In the genomic region with DNA sequence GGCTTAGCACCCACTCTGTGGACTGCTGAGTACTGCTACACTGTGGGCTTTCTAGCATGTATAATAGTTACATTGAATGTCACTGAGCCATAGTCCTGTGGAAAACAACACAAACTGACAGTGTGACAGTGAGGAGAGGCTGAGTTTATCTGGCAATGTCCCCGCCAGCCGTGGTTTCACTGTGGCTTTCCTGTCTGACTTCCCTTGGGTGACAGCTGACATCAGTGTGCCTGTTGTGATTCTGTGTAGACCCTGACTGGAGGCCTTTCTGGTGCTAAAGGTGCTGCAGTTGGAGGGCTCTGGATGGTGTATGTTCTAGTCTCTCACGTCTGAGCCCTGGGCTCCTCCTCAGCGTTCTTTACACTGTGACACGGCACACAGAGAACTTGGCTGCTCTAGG, we compare ENCODE assay signal across 23 mouse cellular contexts. TPM values are rescaled to one million over a fixed set of nuclear protein-coding genes. Genes with fewer than 3 reads are reported as not detected.
A peak's percentile ranks its signal among the peaks of the same experiment; 100 is the strongest.
DNase-seq lines count a peak whose midpoint lies in the region; ATAC-seq and TF ChIP-seq lines count a peak whose summit lies in the region.
"Had no signal": no experiment of that assay in that cellular context is flagged by ENCODE, and none has a peak within 500 bp of the region (broad histone marks: within the 10 kb centered on the region; RNA-seq: fewer than 3 reads in every experiment).

No protein-coding gene starts in this region.

- no peak overlapping the region for H3K4me2 ChIP-seq in midbrain, embryonic 11.5 days
- no peak overlapping the region for H3K4me2 ChIP-seq in midbrain, embryonic 15.5 days
- H3K4me2 ChIP-seq: embryonic facial prominence, embryonic 13.5 days; forebrain, embryonic 12.5 days; heart, embryonic 11.5 days; heart, embryonic 15.5 days; hindbrain, embryonic 14.5 days had no signal

- peaks cover 24% of the 10 kb centered on the region for H3K36me3 ChIP-seq in midbrain, embryonic 11.5 days (ENCODE audit: control insufficient read depth, insufficient read depth, low read length)
- H3K36me3 ChIP-seq in midbrain, embryonic 15.5 days (replicated peaks), result peaks cover 41% of the 10 kb centered on the region
- H3K36me3 ChIP-seq in MEL (ENCODE audit: control insufficient read depth in 1 of 2, insufficient read depth in 2 of 2, low read length in 2 of 2), result peaks cover 7 to 9% of the 10 kb centered on the region in 2 experiments

- H3K9ac ChIP-seq in midbrain, embryonic 11.5 days (ENCODE audit: low read length), result no peak overlapping the region
- no peak overlapping the region for H3K9ac ChIP-seq in midbrain, embryonic 15.5 days
- H3K9ac ChIP-seq in MEL (ENCODE audit: control insufficient read depth, low read depth, low read length, poor library complexity, severe bottlenecking), result no peak overlapping the region
- H3K9ac ChIP-seq: embryonic facial prominence, embryonic 13.5 days; forebrain, embryonic 12.5 days; heart, embryonic 15.5 days; hindbrain, embryonic 14.5 days had no signal

- DNase-seq in midbrain, embryonic 11.5 days (ENCODE audit: low spot score, missing footprints), result peak; percentile 47
- DNase-seq in MEL (ENCODE audit: low read depth, low spot score), result peak; percentile 12
- DNase-seq in gastrocnemius, adult 18-20 months (ENCODE audit: low spot score), result no peak
- no peak for DNase-seq in left cerebral cortex, postnatal 4 days
- DNase-seq in cerebellum, adult 11-12 months, result no peak
- DNase-seq: adrenal gland, postnatal 25 days; cerebellum, adult 11 months; cerebellum, adult 9-10 months; cerebellum, postnatal 25 days; gastrocnemius, postnatal 14 days; heart, adult 2 months; heart, postnatal 14 days had no signal

- no peak for TF ChIP-seq POLR2A in MEL (IDR thresholded peaks at IDR 0.05; ENCODE audit: control insufficient read depth in 1 of 2, insufficient read depth in 1 of 2, low read depth in 1 of 2, low read length in 2 of 2, poor library complexity in 1 of 2)

- peaks cover 18% of the 10 kb centered on the region for H3K79me2 ChIP-seq in MEL (ENCODE audit: control insufficient read depth, insufficient read depth, low read length, poor library complexity)

- no peak for ATAC-seq in midbrain, embryonic 11.5 days (ENCODE audit: low FRiP score)
- no peak for ATAC-seq in midbrain, embryonic 15.5 days (replicated peaks)
- ATAC-seq in hematopoietic stem cell, adult 5-6 weeks (replicated peaks in 1 of 2; ENCODE audit: insufficient read depth in 1 of 2, low FRiP score in 2 of 2, low TSS enrichment in 1 of 2, low read depth in 1 of 2, poor library complexity in 2 of 2, severe bottlenecking in 2 of 2), result peak; percentile 65 to 80
- ATAC-seq: forebrain, embryonic 16.5 days; intestine, embryonic 16.5 days had no signal

- no peak for TF ChIP-seq RAD21 in MEL (IDR thresholded peaks at IDR 0.05; ENCODE audit: low read depth, low read length)

- WGBS in midbrain, embryonic 11.5 days, result 96% methylated on average over 5 of the region's 5 CpGs
- 92% methylated on average over 5 of the region's 5 CpGs for WGBS in midbrain, embryonic 15.5 days

- H3K4me3 ChIP-seq in midbrain, embryonic 11.5 days (ENCODE audit: low read depth, low read length), result no peak overlapping the region
- no peak overlapping the region for H3K4me3 ChIP-seq in midbrain, embryonic 15.5 days
- no peak overlapping the region for H3K4me3 ChIP-seq in MEL (ENCODE audit: control insufficient read depth in 1 of 2, insufficient read depth in 1 of 2, low read depth in 2 of 2, low read length in 2 of 2)
- H3K4me3 ChIP-seq: embryonic facial prominence, embryonic 13.5 days; forebrain, embryonic 12.5 days; heart, adult 2 months; heart, embryonic 15.5 days; hindbrain, embryonic 10.5 days had no signal

- intact Hi-C loops in left cerebral cortex, postnatal 4 days (cut with DNase I), result no loop called here

- TF ChIP-seq CTCF in MEL (IDR thresholded peaks at IDR 0.05 in 2 of 3, conservative IDR thresholded peaks at IDR 0.05 in 1 of 3; ENCODE audit: control insufficient read depth in 1 of 3, insufficient read depth in 1 of 3, low read depth in 2 of 3, low read length in 3 of 3, poor library complexity in 1 of 3, severe bottlenecking in 1 of 3), result no peak

- H3K9me3 ChIP-seq in midbrain, embryonic 11.5 days (ENCODE audit: control insufficient read depth, low read length), result no peaks in the 10 kb centered on the region
- H3K9me3 ChIP-seq in midbrain, embryonic 15.5 days, result no peaks in the 10 kb centered on the region
- no peaks in the 10 kb centered on the region for H3K9me3 ChIP-seq in MEL (replicated peaks; ENCODE audit: insufficient read depth, low read length)
- H3K9me3 ChIP-seq: embryonic facial prominence, embryonic 13.5 days; forebrain, embryonic 12.5 days; heart, embryonic 15.5 days; hindbrain, embryonic 10.5 days had no signal

- peaks cover 8% of the 10 kb centered on the region for H3K4me1 ChIP-seq in midbrain, embryonic 11.5 days (ENCODE audit: control insufficient read depth, insufficient read depth, low read length)
- H3K4me1 ChIP-seq in midbrain, embryonic 15.5 days, result peaks cover 18% of the 10 kb centered on the region
- H3K4me1 ChIP-seq in MEL (ENCODE audit: control insufficient read depth in 1 of 2, insufficient read depth in 2 of 2, low read length in 2 of 2), result peaks cover 0 to 18% of the 10 kb centered on the region in 2 experiments; a peak in 2 of 4 replicates

- no peaks in the 10 kb centered on the region for H3K27me3 ChIP-seq in midbrain, embryonic 11.5 days (ENCODE audit: control insufficient read depth, insufficient read depth, low read length)
- no peaks in the 10 kb centered on the region for H3K27me3 ChIP-seq in midbrain, embryonic 15.5 days (replicated peaks)
- H3K27me3 ChIP-seq in MEL (ENCODE audit: control insufficient read depth in 1 of 2, insufficient read depth in 2 of 2, low read length in 2 of 2), result no peaks in the 10 kb centered on the region
- H3K27me3 ChIP-seq: CH12.LX; embryonic facial prominence, embryonic 13.5 days; forebrain, embryonic 12.5 days; heart, embryonic 15.5 days had no signal

- H3K27ac ChIP-seq in midbrain, embryonic 11.5 days (ENCODE audit: low read depth, low read length), result no peak overlapping the region
- no peak overlapping the region for H3K27ac ChIP-seq in midbrain, embryonic 15.5 days
- H3K27ac ChIP-seq in MEL (ENCODE audit: control insufficient read depth, low read depth, low read length), result no peak overlapping the region
- H3K27ac ChIP-seq: embryonic facial prominence, embryonic 13.5 days; forebrain, embryonic 12.5 days; heart, adult 2 months; heart, embryonic 15.5 days; hindbrain, embryonic 10.5 days; hindbrain, embryonic 14.5 days had no signal

- no peak for TF ChIP-seq EP300 in MEL (IDR thresholded peaks at IDR 0.05; ENCODE audit: low read depth in 1 of 2, low read length in 2 of 2)

TF ChIP-seq in MEL, 35 proteins besides CTCF, POLR2A, EP300 and RAD21:
- no peak for TF ChIP-seq TBP (IDR thresholded peaks at IDR 0.05; ENCODE audit: low read depth, low read length)
- TF ChIP-seq BHLHE40 (IDR thresholded peaks at IDR 0.05; ENCODE audit: borderline replicate concordance, low read depth, low read length), result no peak
- TF ChIP-seq NRF1 (IDR thresholded peaks at IDR 0.05; ENCODE audit: insufficient read depth, low read depth, low read length, poor library complexity, severe bottlenecking), result no peak
- no peak for TF ChIP-seq SMC3 (IDR thresholded peaks at IDR 0.05; ENCODE audit: low read depth, low read length)

RNA-seq across cellular contexts. Expression of a gene that starts 11.7 kb away (rescaled TPM):
- 217 and 228 TPM in 2 replicates for polyA plus RNA-seq in midbrain, embryonic 11.5 days (2014; fragmentation: Nextera tagmentation; extraction: Ambion mirVana)
- polyA plus RNA-seq in midbrain, embryonic 15.5 days (2015; fragmentation: Nextera tagmentation; extraction: Ambion mirVana), result 135 TPM in 2 replicates
- 117 and 119 TPM in 2 replicates for total RNA-seq in MEL (2012; rRNA removed)
- 100 to 1,000 TPM in 1 of 2 experiments, not detected in 1; 151 TPM for polyA plus RNA-seq in MEL (2012; ENCODE audit: insufficient read depth in 1 of 2, insufficient read length in 2 of 2, low read depth in 1 of 2, low replicate concordance in 2 of 2, missing spikeins in 1 of 2)
- 54.4 and 59.7 TPM in 2 replicates for total RNA-seq in hematopoietic stem cell, adult 5-6 weeks (2017)
- 10 to 100 TPM; 10.7 to 11.2 TPM for total RNA-seq in gastrocnemius, adult 18-20 months (2021)
- total RNA-seq in left cerebral cortex, postnatal 4 days (2021), result 10 to 100 TPM; 69.0 to 79.9 TPM

Comparison
In these comparisons a context has a peak if more than half of its experiments do, and no peak if none do; other contexts are left out.
1. ATAC-seq: peak in hematopoietic stem cell, adult 5-6 weeks (2 of 2); none in midbrain, embryonic 11.5 days (single experiment) and midbrain, embryonic 15.5 days (single experiment).
2. DNase-seq: peak in midbrain, embryonic 11.5 days (single experiment) and MEL (single experiment); none in gastrocnemius, adult 18-20 months (single experiment), left cerebral cortex, postnatal 4 days (single experiment) and cerebellum, adult 11-12 months (single experiment).